Comparison of ENCODE assay signal across 16 mouse cellular contexts in the genomic region with DNA sequence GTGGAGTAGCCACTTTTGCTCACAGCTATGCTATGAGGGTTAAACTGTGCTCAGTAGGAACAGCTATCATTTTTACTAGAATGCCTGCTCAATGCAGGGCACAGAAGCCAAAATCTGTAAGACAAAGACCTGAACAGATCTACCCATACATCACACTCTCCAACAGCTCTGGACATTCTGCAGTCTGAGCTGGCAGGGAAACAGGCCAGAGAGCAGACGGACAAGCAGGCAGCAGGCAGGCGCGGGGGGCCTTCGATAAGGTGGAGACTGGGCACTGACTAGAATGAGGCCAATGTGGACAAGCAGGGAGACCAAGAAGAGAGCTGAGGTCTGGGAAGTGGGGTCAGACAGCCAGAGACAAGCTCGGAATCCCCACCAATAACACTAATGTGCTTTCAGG. TPM values are rescaled to one million over a fixed set of nuclear protein-coding genes. Genes with fewer than 3 reads are reported as not detected.
A peak's percentile ranks its signal among the peaks of the same experiment; 100 is the strongest.
DNase-seq lines count a peak whose midpoint lies in the region; ATAC-seq and TF ChIP-seq lines count a peak whose summit lies in the region.
"Had no signal": no experiment of that assay in that cellular context is flagged by ENCODE, and none has a peak within 500 bp of the region (broad histone marks: within the 10 kb centered on the region; RNA-seq: fewer than 3 reads in every experiment).

No protein-coding gene starts in this region.

- in situ Hi-C loops in CH12.LX (cut with MboI; ENCODE audit: low pct_ligation_motif_present, low pct_unique_long_range_greater_than_20kb, low sequenced_read_pairs) = loop anchor here (5.0 to 10.0 kb wide), 3 partner anchors 37 to 515 kb away; a partner anchor contains a TSS

- 79% methylated on average over 5 of the region's 5 CpGs for WGBS in heart, embryonic 10.5 days
- WGBS in lung, embryonic 14.5 days = 71% methylated on average over 5 of the region's 5 CpGs
- 77% methylated on average over 5 of the region's 5 CpGs for WGBS in lung, postnatal 0 days
- WGBS in embryonic facial prominence, embryonic 10.5 days = 91% methylated on average over 5 of the region's 5 CpGs

- no peaks in the 10 kb centered on the region for H3K27me3 ChIP-seq in heart, embryonic 10.5 days (ENCODE audit: insufficient read depth, poor library complexity, severe bottlenecking)
- H3K27me3 ChIP-seq in lung, embryonic 14.5 days (ENCODE audit: insufficient read depth, low read length) = no peaks in the 10 kb centered on the region
- no peaks in the 10 kb centered on the region for H3K27me3 ChIP-seq in lung, postnatal 0 days (replicated peaks; ENCODE audit: insufficient read depth, low read length)
- H3K27me3 ChIP-seq in CH12.LX (replicated peaks) = no peaks in the 10 kb centered on the region
- no peaks in the 10 kb centered on the region for H3K27me3 ChIP-seq in embryonic facial prominence, embryonic 10.5 days (replicated peaks; ENCODE audit: low read depth, poor library complexity, severe bottlenecking)

- H3K4me1 ChIP-seq in heart, embryonic 10.5 days = peaks cover 74% of the 10 kb centered on the region
- H3K4me1 ChIP-seq in lung, embryonic 14.5 days (ENCODE audit: insufficient read depth) = peaks cover 18% of the 10 kb centered on the region
- peaks cover 20% of the 10 kb centered on the region for H3K4me1 ChIP-seq in lung, postnatal 0 days (ENCODE audit: insufficient read depth, low read depth, low read length)
- H3K4me1 ChIP-seq in CH12.LX (ENCODE audit: control insufficient read depth in 1 of 2, insufficient read depth in 2 of 2) = peaks cover 18 to 66% of the 10 kb centered on the region in 2 experiments
- peaks cover 53% of the 10 kb centered on the region for H3K4me1 ChIP-seq in embryonic facial prominence, embryonic 10.5 days

- H3K9me3 ChIP-seq in heart, embryonic 10.5 days = no peaks in the 10 kb centered on the region
- no peaks in the 10 kb centered on the region for H3K9me3 ChIP-seq in lung, embryonic 14.5 days (ENCODE audit: low read depth, low read length)
- no peaks in the 10 kb centered on the region for H3K9me3 ChIP-seq in lung, postnatal 0 days (ENCODE audit: low read length)
- no peaks in the 10 kb centered on the region for H3K9me3 ChIP-seq in CH12.LX (replicated peaks; ENCODE audit: low read length)
- H3K9me3 ChIP-seq in embryonic facial prominence, embryonic 10.5 days = no peaks in the 10 kb centered on the region
- H3K9me3 ChIP-seq: G1E had no signal

- H3K79me2 ChIP-seq in CH12.LX (replicated peaks; ENCODE audit: control insufficient read depth, extremely low read depth, insufficient read depth, poor library complexity, severe bottlenecking) = 0 out of 2 replicates have a peak, but pooled peaks cover 2% of the 10 kb centered on the region

- no peak overlapping the region for H3K4me3 ChIP-seq in heart, embryonic 10.5 days
- H3K4me3 ChIP-seq in lung, embryonic 14.5 days (ENCODE audit: low read depth, low read length) = no peak overlapping the region
- no peak overlapping the region for H3K4me3 ChIP-seq in lung, postnatal 0 days (ENCODE audit: low read depth, low read length)
- H3K4me3 ChIP-seq in CH12.LX (replicated peaks in 1 of 3; ENCODE audit: low read depth in 2 of 3, low read length in 2 of 3, poor library complexity in 1 of 3) = no peak overlapping the region
- no peak overlapping the region for H3K4me3 ChIP-seq in embryonic facial prominence, embryonic 10.5 days

- no peak for TF ChIP-seq POLR2A in CH12.LX (IDR thresholded peaks at IDR 0.05; ENCODE audit: low read depth, low read length)

- no peak for ATAC-seq in lung, embryonic 14.5 days (ENCODE audit: insufficient read depth)
- no peak for ATAC-seq in lung, postnatal 0 days
- ATAC-seq in activated CD4-positive, CD25-positive, alpha-beta regulatory T cell, adult 4 months = no peak

- 0 out of 2 replicates have a peak overlapping the region, but pooled peaks have one; percentile 5 for H3K9ac ChIP-seq in lung, embryonic 14.5 days
- no peak overlapping the region for H3K9ac ChIP-seq in lung, postnatal 0 days (replicated peaks; ENCODE audit: low read depth)
- H3K9ac ChIP-seq in CH12.LX (ENCODE audit: insufficient read depth, low read depth) = no peak overlapping the region

- no peak for TF ChIP-seq RAD21 in CH12.LX (IDR thresholded peaks at IDR 0.05; ENCODE audit: low read depth, low read length)

- peak overlapping the region; percentile 37; the same call in 1 of the 2 replicates for H3K27ac ChIP-seq in heart, embryonic 10.5 days
- H3K27ac ChIP-seq in lung, embryonic 14.5 days (ENCODE audit: low read depth) = no peak overlapping the region
- H3K27ac ChIP-seq in lung, postnatal 0 days (ENCODE audit: low read length) = no peak overlapping the region
- H3K27ac ChIP-seq in CH12.LX (ENCODE audit: insufficient read depth, low read depth) = no peak overlapping the region
- H3K27ac ChIP-seq in embryonic facial prominence, embryonic 10.5 days (replicated peaks) = peak overlapping the region; percentile 51

- H3K4me2 ChIP-seq in lung, embryonic 14.5 days = no peak overlapping the region
- H3K4me2 ChIP-seq in lung, postnatal 0 days (replicated peaks; ENCODE audit: low read depth, low read length) = no peak overlapping the region
- H3K4me2 ChIP-seq in CH12.LX (ENCODE audit: insufficient read depth, low read depth, poor library complexity, severe bottlenecking) = no peak overlapping the region

- peaks cover 33% of the 10 kb centered on the region for H3K36me3 ChIP-seq in heart, embryonic 10.5 days
- H3K36me3 ChIP-seq in lung, embryonic 14.5 days (ENCODE audit: insufficient read depth) = peaks cover 33% of the 10 kb centered on the region
- H3K36me3 ChIP-seq in lung, postnatal 0 days (ENCODE audit: insufficient read depth, low read length) = peaks cover 29% of the 10 kb centered on the region
- peaks cover 25 to 46% of the 10 kb centered on the region in 2 experiments for H3K36me3 ChIP-seq in CH12.LX (replicated peaks in 1 of 2; ENCODE audit: control insufficient read depth in 1 of 2, insufficient read depth in 1 of 2, low read length in 1 of 2)
- H3K36me3 ChIP-seq in embryonic facial prominence, embryonic 10.5 days (replicated peaks) = peaks cover 38% of the 10 kb centered on the region

- DNase-seq in heart, embryonic 10.5 days (ENCODE audit: low spot score) = no peak
- no peak for DNase-seq in heart, adult 8-10 months (ENCODE audit: low spot score)
- no peak for DNase-seq in lung, embryonic 14.5 days
- DNase-seq in lung, postnatal 0 days (ENCODE audit: low spot score) = no peak
- DNase-seq in CH12.LX (ENCODE audit: extremely low read depth) = no peak
- no peak for DNase-seq in embryonic facial prominence, embryonic 10.5 days (ENCODE audit: low spot score)
- DNase-seq: cerebellum, adult 9-11 months; gastrocnemius, postnatal 14 days; kidney, adult 9 months had no signal

- no peak for TF ChIP-seq CTCF in lung, embryonic 14.5 days (IDR thresholded peaks at IDR 0.05; ENCODE audit: low read depth)
- no peak for TF ChIP-seq CTCF in lung, postnatal 0 days (IDR thresholded peaks at IDR 0.05)
- no peak for TF ChIP-seq CTCF in CH12.LX (conservative IDR thresholded peaks at IDR 0.05 in 1 of 2, IDR thresholded peaks at IDR 0.05 in 1 of 2; ENCODE audit: low read depth in 2 of 2, low read length in 2 of 2)

- no peak for TF ChIP-seq EP300 in lung, postnatal 0 days (IDR thresholded peaks at IDR 0.05)
- no peak for TF ChIP-seq EP300 in CH12.LX (IDR thresholded peaks at IDR 0.05; ENCODE audit: low read length)

- dilution Hi-C loops in CH12.LX (cut with MboI; ENCODE audit: extremely low pct_ligation_motif_present, extremely low pct_unique_long_range_greater_than_20kb, low sequenced_read_pairs) = no loop called here

TF ChIP-seq in CH12.LX, 34 proteins besides CTCF, POLR2A, EP300 and RAD21:
- TF ChIP-seq MAFK (IDR thresholded peaks at IDR 0.05; ENCODE audit: insufficient replicate concordance, low read length) (no peak), SIN3A (IDR thresholded peaks at IDR 0.05; ENCODE audit: low read length) (0 out of 2 replicates have a peak, but pooled peaks have one; percentile 32), PAX5 (IDR thresholded peaks at IDR 0.05; ENCODE audit: low read length) (no peak)

RNA-seq across cellular contexts. Expression of a gene that starts 37.8 kb away (rescaled TPM):
- 59.2 and 60.3 TPM in 2 replicates for polyA plus RNA-seq in heart, embryonic 10.5 days (2016; fragmentation: Nextera tagmentation; extraction: Ambion mirVana)
- 100 to 1,000 TPM; 303 to 326 (median 315) TPM for total RNA-seq in heart, adult 8-10 months (2022)
- 63.6 and 72.3 TPM in 2 replicates for polyA plus RNA-seq in lung, embryonic 14.5 days (2014; fragmentation: Nextera tagmentation; extraction: Ambion mirVana)
- polyA plus RNA-seq in lung, postnatal 0 days (2015; fragmentation: Nextera tagmentation; extraction: Ambion mirVana) = 62.4 and 65.0 TPM in 2 replicates
- total RNA-seq in CH12.LX (2012; rRNA removed) = 54.2 and 55.0 TPM in 2 replicates
- 58.6 and 62.9 TPM in 2 replicates for total RNA-seq in CH12.LX (2014; rRNA removed)
- polyA plus RNA-seq in CH12.LX (2012; ENCODE audit: insufficient read length, low read depth) = 63.5 and 68.6 TPM in 2 replicates
- polyA plus RNA-seq in embryonic facial prominence, embryonic 10.5 days (2016; fragmentation: Nextera tagmentation; extraction: Ambion mirVana) = 44.4 and 45.4 TPM in 2 replicates
- 10 to 100 TPM; 11.5 to 11.9 TPM for polyA plus RNA-seq in activated CD4-positive, CD25-positive, alpha-beta regulatory T cell, adult 4 months (2017; shearing (Covaris generic))

RNA-seq across cellular contexts. Expression of a gene that starts 40.2 kb away (rescaled TPM):
- polyA plus RNA-seq in heart, embryonic 10.5 days (2016; fragmentation: Nextera tagmentation; extraction: Ambion mirVana) = not detected in 2 replicates
- total RNA-seq in heart, adult 8-10 months (2022) = not detected
- polyA plus RNA-seq in lung, embryonic 14.5 days (2014; fragmentation: Nextera tagmentation; extraction: Ambion mirVana) = not detected in 2 replicates
- polyA plus RNA-seq in lung, postnatal 0 days (2015; fragmentation: Nextera tagmentation; extraction: Ambion mirVana) = not detected in 2 replicates
- total RNA-seq in CH12.LX (2012; rRNA removed) (389 and 399 TPM in 2 replicates), CH12.LX (2014; rRNA removed) (903 and 969 TPM in 2 replicates)
- 236 and 284 TPM in 2 replicates for polyA plus RNA-seq in CH12.LX (2012; ENCODE audit: insufficient read length, low read depth)
- not detected in 2 replicates for polyA plus RNA-seq in embryonic facial prominence, embryonic 10.5 days (2016; fragmentation: Nextera tagmentation; extraction: Ambion mirVana)
- 10 to 100 TPM; 10.6 to 13.8 TPM for polyA plus RNA-seq in activated CD4-positive, CD25-positive, alpha-beta regulatory T cell, adult 4 months (2017; shearing (Covaris generic))
- total RNA-seq: adrenal gland, adult 18-20 months; G1E; gastrocnemius, postnatal 14 days; layer of hippocampus, postnatal 10 days; left cerebral cortex, postnatal 10 days; neutrophil, adult 5-6 weeks had no signal
- polyA plus RNA-seq: G1E; liver, embryonic 16.5 days had no signal

Comparison
In these comparisons a context has a peak if more than half of its experiments do, and no peak if none do; other contexts are left out.
1. H3K27ac ChIP-seq: peak in heart, embryonic 10.5 days (single experiment) and embryonic facial prominence, embryonic 10.5 days (single experiment); none in lung, embryonic 14.5 days (single experiment), lung, postnatal 0 days (single experiment) and CH12.LX (single experiment).
2. RNA of a gene that starts 40.2 kb away (polyA plus RNA-seq): 236 to 284 TPM in CH12.LX; 10.6 to 13.8 TPM in activated CD4-positive, CD25-positive, alpha-beta regulatory T cell, adult 4 months, not detected in lung, embryonic 14.5 days, not detected in heart, embryonic 10.5 days, not detected in lung, postnatal 0 days and not detected in embryonic facial prominence, embryonic 10.5 days; every median in the first group is over 10 times any median in the second.